Mouse (Mus musculus) liver, embryonic 14.5 days (tissue): ENCODE results near the gene Ttc21a. TPM values are rescaled to one million over a fixed set of nuclear protein-coding genes. Genes with fewer than 3 reads are reported as not detected.

Experiments
- ATAC-seq: fragments of 200-750 bp; cut with Nextera tagmentation; 2 replicates; pipeline ENCODE4 v1.8.0; 2017; ENCODE audit warnings: moderate number of reproducible peaks, mild to moderate bottlenecking, moderate library complexity; ENCODE audit not compliant: insufficient read depth
- DNase-seq, 3 experiments: peaks; one replicate each; pipeline ENCODE4 v3.0.0-alpha.2; 2012 to 2013; ENCODE audit warnings: low read depth in 3 of 3, low spot score in 3 of 3
- H3K27ac ChIP-seq: fragments of 300-500 bp; sonication (generic); 2 replicates; pipeline ENCODE4 v1.5.1; 2014; ENCODE audit warnings: moderate library complexity, mild to moderate bottlenecking, control low read depth, inconsistent platforms
- H3K27me3 ChIP-seq: fragments of 300-500 bp; sonication (generic); 2 replicates; pipeline ENCODE4 v1.6.1; 2014; ENCODE audit warnings: mild to moderate bottlenecking, low read length, moderate library complexity; ENCODE audit not compliant: control insufficient read depth, insufficient read depth
- H3K36me3 ChIP-seq: fragments of 300-500 bp; sonication (generic); replicated peaks from 2 replicates; pipeline ENCODE4 v1.6.1; 2014; ENCODE audit warnings: low read depth; ENCODE audit not compliant: control insufficient read depth, insufficient read depth
- H3K4me1 ChIP-seq, 2 experiments: fragments of 200-500 bp in 1 of 2; fragments of 300-500 bp in 1 of 2; sonication (generic) in 1 of 2; replicated peaks; 2 replicates each; pipeline ENCODE4 v1.6.1; 2012 to 2014; ENCODE audit warnings: antibody characterized with exemption in 1 of 2, inconsistent platforms in 1 of 2, low read length in 1 of 2; ENCODE audit not compliant: control insufficient read depth in 2 of 2, insufficient read depth in 2 of 2
- H3K4me2 ChIP-seq: fragments of 300-500 bp; sonication (generic); 2 replicates; pipeline ENCODE4 v1.6.1; 2014; ENCODE audit warnings: low read depth, mild to moderate bottlenecking, control low read depth, moderate library complexity
- H3K4me3 ChIP-seq, 2 experiments: fragments of 200-500 bp in 1 of 2; fragments of 300-500 bp in 1 of 2; sonication (generic) in 1 of 2; 2 replicates each; pipeline ENCODE4 v1.5.1; 2012 to 2014; ENCODE audit warnings: low read depth in 2 of 2, low read length in 2 of 2, mild to moderate bottlenecking in 2 of 2, control low read depth in 1 of 2, inconsistent platforms in 1 of 2, moderate library complexity in 1 of 2; ENCODE audit not compliant: insufficient read depth in 1 of 2
- H3K9ac ChIP-seq: fragments of 300-500 bp; sonication (generic); replicated peaks from 2 replicates; pipeline ENCODE4 v1.6.1; 2014; ENCODE audit warnings: mild to moderate bottlenecking, control low read depth, moderate library complexity
- H3K9me3 ChIP-seq: fragments of 300-500 bp; sonication (generic); 2 replicates; pipeline ENCODE4 v1.6.1; 2016; ENCODE audit warnings: low read length, mixed read lengths; ENCODE audit not compliant: control insufficient read depth
- CTCF ChIP-seq: IDR thresholded peaks from 2 replicates; pipeline ENCODE4 v1.5.1; 2016; ENCODE audit warnings: antibody characterized with exemption, low read depth, control low read depth
- EP300 ChIP-seq: IDR thresholded peaks from 2 replicates; pipeline ENCODE4 v1.6.1; 2016; ENCODE audit warnings: antibody characterized with exemption, low read depth
- WGBS: fragments of 180-500 bp; shearing (Covaris S2); extraction: QIAGEN DNeasy Blood & Tissue Kit; methylation state at CpG from one replicate; pipeline ENCODE4 v1.1.7; 2014; ENCODE audit not compliant: insufficient replicate concordance; 5-methylcytosine and 5-hydroxymethylcytosine counted together
- polyA plus RNA-seq, 2 experiments: library from polyadenylated mRNA; depleted of rRNA in 1 of 2; stranded (reverse) in 1 of 2; unstranded in 1 of 2; fragments of >200 nt; fragmentation: Nextera tagmentation in 1 of 2; extraction: Ambion mirVana in 1 of 2; gene quantifications; 2 replicates each; pipeline versions ENCODE4 v1.2.1 to v1.2.3; 2012 to 2014

Gene Ttc21a
- polyA plus RNA-seq, 2 experiments: 0.11 to 0.22 TPM

- no peak for DNase-seq
Measured at GRCm38 (mm10) chr9:119948804-119949203, 11.4 kb downstream of the Ttc21a start.

DNA sequence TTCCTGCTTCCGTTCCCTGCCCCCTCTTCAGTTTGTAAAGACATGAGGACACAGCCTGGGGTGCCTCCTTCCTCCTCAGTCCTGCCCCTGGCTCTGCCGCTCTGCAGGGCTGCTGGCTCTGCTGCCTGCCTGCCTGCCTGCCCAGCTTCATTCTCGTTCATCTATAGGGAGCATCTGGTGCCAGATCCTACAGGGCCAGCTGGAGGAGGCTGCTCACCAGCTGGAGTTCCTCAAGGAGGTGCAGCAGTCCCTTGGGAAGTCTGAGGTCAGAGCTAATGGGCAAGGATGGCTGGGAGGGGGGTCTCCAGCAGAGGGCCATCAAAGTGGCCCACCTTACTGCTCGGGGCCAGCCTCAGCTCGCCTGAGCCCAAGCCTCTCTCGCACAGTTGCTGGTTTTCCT lies 13.0 kb downstream of the Ttc21a start:
- 65% methylated on average over 6 of the region's 6 CpGs for WGBS
- Histone ChIP-seq H3K27me3 (no peaks in the 10 kb centered on the region), H3K4me3 (no peak overlapping the region), H3K4me2 (no peak overlapping the region), H3K9ac (no peak overlapping the region), H3K36me3 (no peaks in the 10 kb centered on the region), H3K4me1 (no peaks in the 10 kb centered on the region), H3K27ac (no peak overlapping the region), H3K9me3 (no peaks in the 10 kb centered on the region)
- ATAC-seq (no peak), DNase-seq (no peak)
- TF ChIP-seq EP300 (no peak), CTCF (no peak)

More at GRCm38 (mm10) chr9:119948804-119949203, 11.4 kb downstream of the Ttc21a start:
- no peak overlapping the region for H3K9ac ChIP-seq
- WGBS: 10% methylated on average over 3 of the region's 3 CpGs
- H3K9me3 ChIP-seq: no peaks in the 10 kb centered on the region
- no peaks in the 10 kb centered on the region for H3K36me3 ChIP-seq
- H3K27ac ChIP-seq: no peak overlapping the region
- TF ChIP-seq EP300 (no peak), CTCF (no peak)
- no peak overlapping the region for H3K4me3 ChIP-seq
- ATAC-seq: no peak
- H3K4me1 ChIP-seq: no peaks in the 10 kb centered on the region
- no peak overlapping the region for H3K4me2 ChIP-seq
- no peaks in the 10 kb centered on the region for H3K27me3 ChIP-seq

DNA sequence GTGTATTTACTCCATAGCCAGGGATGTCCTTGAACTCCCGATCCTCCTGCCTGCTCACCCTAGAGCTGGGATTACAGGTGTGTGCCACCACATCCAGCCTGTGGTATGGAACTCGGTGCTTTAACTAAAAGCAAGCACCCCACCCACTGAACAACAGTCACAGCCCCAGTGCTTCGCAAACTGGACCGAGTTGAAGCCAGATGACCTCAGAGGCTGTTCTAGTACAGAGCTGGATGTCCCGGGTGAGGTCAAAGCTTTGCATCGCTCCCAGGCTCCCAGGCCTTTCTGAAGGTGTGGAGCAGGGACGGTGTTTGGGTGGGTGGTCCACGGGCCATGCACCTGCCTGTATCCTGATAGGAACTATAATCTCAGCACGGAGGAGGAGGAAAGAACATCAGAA lies 14.0 kb downstream of the Ttc21a start:
- Histone ChIP-seq H3K27me3 (no peaks in the 10 kb centered on the region), H3K9me3 (no peaks in the 10 kb centered on the region), H3K36me3 (no peaks in the 10 kb centered on the region), H3K4me1 (no peaks in the 10 kb centered on the region), H3K9ac (no peak overlapping the region), H3K4me3 (no peak overlapping the region), H3K27ac (no peak overlapping the region), H3K4me2 (no peak overlapping the region)
- ATAC-seq: no peak
- DNase-seq: no peak
- TF ChIP-seq EP300 (no peak), CTCF (no peak)
- 65% methylated on average over 9 of the region's 9 CpGs for WGBS

DNA sequence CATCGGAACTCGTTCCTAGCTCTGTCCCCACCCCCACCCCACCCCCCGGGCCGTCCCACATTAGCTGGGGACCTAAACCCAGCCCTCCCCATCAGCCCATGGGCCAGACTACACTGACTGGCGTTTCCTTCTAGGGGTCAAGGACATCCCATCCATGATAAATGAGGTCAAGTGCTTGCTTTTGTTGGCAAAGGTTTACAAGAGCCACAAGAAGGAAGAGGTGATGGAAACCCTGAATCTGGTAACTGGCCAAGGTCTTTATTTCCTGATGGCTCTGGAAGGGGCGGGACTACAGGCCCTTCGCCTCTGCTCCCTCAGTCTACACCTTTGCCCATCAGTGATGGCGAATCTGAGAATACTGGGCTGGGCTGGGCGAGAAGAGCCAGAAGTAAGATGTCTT lies 21.4 kb downstream of the Ttc21a start:
- H3K9me3 ChIP-seq: no peaks in the 10 kb centered on the region
- WGBS: 58% methylated on average over 9 of the region's 9 CpGs
- peaks cover 0 to 2% of the 10 kb centered on the region in 2 experiments; a peak in 1 of 4 replicates for H3K4me1 ChIP-seq
- no peak for ATAC-seq
- no peak overlapping the region for H3K4me2 ChIP-seq
- H3K36me3 ChIP-seq: no peaks in the 10 kb centered on the region
- no peak overlapping the region for H3K27ac ChIP-seq
- no peak overlapping the region for H3K9ac ChIP-seq
- no peaks in the 10 kb centered on the region for H3K27me3 ChIP-seq
- TF ChIP-seq CTCF (no peak), EP300 (no peak)
- no peak overlapping the region for H3K4me3 ChIP-seq
- DNase-seq: no peak

DNA sequence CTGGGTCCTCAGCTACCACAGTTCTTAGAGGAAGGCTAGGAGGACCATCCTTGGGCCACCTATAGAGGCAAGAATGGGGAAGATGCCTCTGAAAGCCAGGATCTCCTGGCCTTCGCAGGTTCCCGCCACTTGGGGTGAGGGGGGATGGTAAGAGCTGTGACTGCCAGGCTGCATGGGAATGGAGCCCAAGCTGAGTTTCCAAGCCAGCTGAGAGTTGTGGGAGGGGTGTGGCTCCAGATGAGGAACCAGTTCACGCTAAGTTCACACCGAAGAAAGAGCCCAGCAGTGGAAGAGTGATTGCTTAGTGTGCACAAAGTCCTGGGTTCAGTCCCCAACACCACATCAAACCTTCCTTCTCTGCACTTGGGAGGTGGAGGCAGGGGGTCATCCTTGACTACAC lies 24.8 kb downstream of the Ttc21a start:
- no peak overlapping the region for H3K9ac ChIP-seq
- H3K4me3 ChIP-seq: no peak overlapping the region
- TF ChIP-seq CTCF: no peak
- no peak for TF ChIP-seq EP300
- H3K4me1 ChIP-seq: peaks cover 0 to 5% of the 10 kb centered on the region in 2 experiments; a peak in 2 of 4 replicates
- DNase-seq (no peak), ATAC-seq (no peak)
- no peaks in the 10 kb centered on the region for H3K27me3 ChIP-seq
- no peak overlapping the region for H3K4me2 ChIP-seq
- H3K36me3 ChIP-seq: no peaks in the 10 kb centered on the region
- 56% methylated on average over 4 of the region's 4 CpGs for WGBS
- no peak overlapping the region for H3K27ac ChIP-seq
- H3K9me3 ChIP-seq: no peaks in the 10 kb centered on the region
